Mouse (Mus musculus) retina, embryonic 14.5 days (tissue): ENCODE measurements around the gene B3gnt2.

ENCODE experiments used
- DNase-seq: peaks from one replicate; pipeline ENCODE4 v3.0.0-alpha.2; 2015; ENCODE audit warnings: low spot score

B3gnt2 gene

DNA sequence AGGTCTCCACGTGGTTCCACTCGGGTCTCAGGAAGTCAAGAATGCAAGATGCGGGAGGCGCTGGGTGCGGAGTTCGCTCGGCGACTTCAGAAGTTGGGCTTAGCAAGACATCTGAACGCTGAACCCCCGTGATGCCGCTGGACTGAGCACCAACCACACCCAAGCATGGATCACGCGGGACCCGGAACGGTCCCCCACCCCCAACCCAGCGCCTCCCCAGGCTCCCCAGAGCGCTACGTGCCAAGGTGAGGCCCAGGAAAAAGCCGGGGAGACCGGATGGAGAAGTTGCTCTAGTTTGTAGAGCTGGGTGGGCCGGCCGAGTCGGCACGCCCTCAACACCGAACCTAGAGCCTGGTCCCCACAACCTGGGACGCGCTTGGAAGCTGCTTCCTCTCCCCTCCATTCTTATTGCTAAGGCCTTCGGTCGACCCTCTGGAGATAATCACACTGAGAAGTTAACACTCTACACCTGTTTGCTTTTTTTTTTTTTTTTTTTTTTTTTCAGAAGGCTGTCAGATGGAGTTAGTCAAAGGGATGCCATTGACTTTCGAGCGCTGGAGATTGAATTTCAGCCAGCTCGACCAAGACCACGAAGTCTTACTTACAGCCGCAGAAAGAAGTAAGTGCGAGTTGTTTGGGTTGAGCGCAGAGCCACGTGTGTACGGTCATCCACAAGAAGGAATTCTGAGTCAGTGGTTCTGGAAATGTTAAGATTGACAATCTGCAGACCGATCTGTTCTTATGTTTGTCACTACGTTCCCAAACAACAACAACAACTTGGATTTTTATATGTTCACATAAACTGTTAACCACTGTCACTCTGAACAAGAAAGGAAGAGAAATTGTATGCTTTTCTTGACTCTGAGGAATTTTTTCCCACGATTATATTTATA is at the start of gene B3gnt2:
Gene B3gnt2 (minus strand): TSS at position 627 of the 893 bp plus-strand sequence.
- DNase-seq: peak; percentile 27

DNA sequence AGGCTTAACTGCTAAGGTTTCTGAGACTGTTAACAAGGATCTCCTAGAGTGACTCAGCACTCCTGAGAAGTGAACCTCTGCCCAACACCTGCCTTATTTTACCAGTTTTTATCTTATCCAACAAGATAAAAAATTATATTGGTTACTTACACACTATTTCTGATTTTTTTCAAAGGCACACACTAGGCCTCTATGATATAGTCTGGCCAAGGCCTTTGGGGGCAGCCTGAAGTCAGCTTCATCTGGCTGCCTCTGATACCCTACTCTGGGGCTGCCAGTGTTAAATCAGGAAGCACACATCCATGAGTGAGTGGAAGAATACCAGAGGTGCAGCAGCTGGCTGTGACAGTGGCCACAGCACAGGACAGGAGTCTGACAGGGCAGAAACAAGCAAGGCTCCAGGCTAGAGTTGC is 45.7 kb upstream of the B3gnt2 start:
- no peak for DNase-seq

DNA sequence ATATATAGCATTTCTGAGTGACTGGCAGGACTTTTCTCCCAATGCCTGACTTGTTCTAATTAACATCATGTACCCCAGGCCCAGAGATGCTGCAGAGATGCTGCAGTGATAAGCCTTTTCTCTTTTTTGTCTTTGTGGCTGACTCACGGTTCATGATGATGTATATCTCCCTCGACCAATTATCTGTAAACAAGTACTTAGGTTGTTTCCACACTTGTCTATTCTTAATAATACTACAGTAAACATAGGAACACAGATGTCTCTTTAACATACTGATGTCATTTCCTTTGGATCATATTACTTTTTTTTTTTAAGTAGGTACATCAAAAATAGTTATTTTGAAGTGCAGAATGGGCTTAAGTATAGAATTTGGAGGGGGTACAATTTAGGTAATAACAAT is 42.2 kb upstream of the B3gnt2 start:
- DNase-seq: no peak

GRCm38 (mm10) chr11:22900041-22900440 is 39.3 kb upstream of the B3gnt2 start:
- DNase-seq: no peak

DNA sequence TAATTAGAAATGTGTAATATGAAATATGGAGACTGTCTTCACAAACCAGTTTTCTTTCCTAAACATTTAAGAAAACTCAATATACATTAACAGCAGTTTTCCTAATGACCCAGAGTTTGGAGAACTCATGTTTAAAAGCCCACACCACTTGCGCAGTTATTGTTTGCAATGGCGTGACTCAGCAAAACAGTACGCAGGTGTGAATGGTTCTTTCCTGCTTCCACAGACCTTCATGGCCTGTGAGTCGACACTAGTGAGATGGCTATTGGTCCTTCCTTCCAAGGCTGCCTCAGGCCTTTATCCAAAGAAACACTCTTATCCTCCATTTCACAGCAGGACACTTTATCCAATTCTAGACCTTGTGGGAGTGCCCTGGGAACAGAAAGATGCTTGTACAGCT is 36.9 kb upstream of the B3gnt2 start:
- no peak for DNase-seq

GRCm38 (mm10) chr11:22897127-22897526 is 36.4 kb upstream of the B3gnt2 start:
- no peak for DNase-seq

GRCm38 (mm10) chr11:22893075-22893474 is 32.3 kb upstream of the B3gnt2 start:
- no peak for DNase-seq

DNA sequence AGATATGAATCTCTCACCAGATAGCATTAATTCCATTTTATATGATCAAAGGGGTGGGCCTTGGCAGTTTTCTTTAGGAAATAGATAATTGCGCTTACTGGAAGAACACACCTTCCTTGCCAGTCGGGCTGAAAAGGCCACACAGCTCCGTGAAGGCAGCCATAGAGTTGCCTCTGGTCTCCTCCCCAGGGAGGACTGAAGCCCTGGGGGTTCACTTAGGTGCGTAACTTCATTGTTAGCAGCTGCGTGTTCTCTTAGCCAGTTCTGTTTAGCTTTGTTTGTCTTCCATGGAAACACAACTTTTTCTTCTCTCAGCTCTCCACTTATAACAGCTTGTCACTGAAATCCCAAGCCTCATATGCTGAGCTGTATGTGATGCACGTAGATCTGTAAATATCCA is 31.7 kb upstream of the B3gnt2 start:
- no peak for DNase-seq

DNA sequence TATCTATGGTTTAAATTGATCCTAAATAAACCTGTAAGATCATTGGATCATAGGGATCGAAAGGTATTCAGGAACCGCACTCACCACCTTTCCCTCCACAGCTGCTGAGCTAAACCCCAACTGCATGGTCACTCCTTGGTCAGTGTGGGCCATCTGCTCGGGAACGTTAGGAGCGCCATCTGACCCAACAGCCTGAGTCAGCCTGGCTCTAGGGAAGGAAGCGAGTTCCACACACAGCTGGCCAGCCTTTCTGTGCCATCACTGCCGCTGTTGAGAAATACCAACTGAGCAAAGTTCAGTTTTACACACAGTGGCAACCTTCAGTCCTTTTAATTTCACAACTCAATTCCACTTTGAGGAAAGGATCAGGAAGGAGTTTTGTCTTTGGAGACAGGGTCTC is 31.1 kb upstream of the B3gnt2 start:
- DNase-seq: no peak

DNA sequence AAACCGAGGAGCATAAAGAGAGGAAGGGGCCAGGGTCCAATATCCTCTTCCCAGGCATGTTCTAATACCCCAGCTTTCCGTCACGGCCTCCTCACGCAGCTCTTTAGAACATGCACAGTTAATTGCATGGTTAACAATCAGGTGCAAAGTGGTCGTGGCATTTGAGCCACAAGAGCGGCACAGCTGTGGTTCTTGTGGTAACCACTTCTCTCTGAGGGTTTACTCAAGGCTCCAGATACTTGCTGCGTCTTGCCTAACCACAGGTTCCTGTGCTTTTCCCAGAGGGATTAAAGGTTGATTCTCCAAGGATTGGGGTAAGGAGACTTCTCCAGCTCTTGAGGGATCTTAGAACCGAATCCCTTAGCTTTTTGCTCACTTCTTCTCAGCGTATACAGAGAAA is 30.5 kb upstream of the B3gnt2 start:
- DNase-seq: no peak

DNA sequence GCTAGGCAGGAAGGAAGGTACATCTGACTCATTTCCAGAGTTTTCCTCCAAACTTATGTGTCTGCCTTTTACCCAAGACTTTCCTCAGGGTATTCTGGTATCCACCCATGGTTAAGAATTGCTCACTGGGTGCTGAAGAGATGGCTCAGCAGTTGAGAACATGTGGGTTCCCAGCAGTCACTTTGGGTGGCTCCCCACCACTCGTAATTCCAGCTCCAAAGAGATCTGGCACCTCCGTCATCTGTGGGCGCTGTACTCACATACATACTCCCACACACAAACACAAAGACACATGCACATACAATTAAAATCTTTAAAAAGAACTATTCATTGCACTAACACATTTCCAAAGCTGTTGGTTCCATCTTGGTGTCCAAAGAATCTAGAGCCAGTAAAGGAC is 28.5 kb upstream of the B3gnt2 start:
- DNase-seq: no peak

DNA sequence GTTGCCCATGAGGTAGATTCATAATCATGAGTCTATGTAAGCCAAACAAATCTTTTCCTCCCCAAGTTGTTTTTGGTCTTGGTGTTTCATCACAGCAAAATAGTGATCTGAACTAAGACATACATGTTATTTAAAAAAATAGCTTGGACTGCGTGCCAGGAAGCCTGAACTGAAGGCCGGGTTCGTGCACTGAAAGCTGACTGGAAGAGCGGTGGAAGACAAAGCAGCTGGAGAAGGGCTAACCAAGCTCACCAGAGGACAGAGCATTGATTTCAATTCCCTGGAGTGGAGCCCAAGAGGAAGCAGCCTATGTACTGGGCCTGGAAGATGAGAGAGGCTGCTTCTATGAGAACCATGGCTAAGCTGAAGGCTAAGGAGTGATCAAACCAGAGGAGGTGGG is 26.2 kb upstream of the B3gnt2 start:
- DNase-seq: no peak

GRCm38 (mm10) chr11:22885350-22885749 is 24.6 kb upstream of the B3gnt2 start:
- no peak for DNase-seq

DNA sequence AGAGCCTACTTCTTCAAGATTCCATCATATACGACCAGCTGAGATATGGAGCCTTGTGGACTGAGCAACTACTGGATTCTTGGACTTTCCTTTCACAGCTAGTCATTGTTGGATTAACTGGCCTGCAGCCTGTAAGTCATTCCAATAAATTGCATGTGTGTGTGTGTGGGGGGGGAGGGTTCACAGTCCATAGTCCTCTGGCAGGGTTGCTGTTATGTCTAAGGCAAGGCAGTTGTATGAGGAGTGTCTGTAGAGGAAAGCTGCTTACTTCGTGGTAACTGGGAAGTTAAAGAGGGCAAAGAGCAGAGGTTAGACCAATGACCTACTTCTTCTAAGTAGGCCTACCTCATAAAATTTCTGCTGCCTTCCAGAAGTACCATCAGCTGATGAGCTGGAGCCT is 22.9 kb upstream of the B3gnt2 start:
- no peak for DNase-seq

- DNase-seq: no peak
These were observed 22.2 kb upstream of the B3gnt2 start for GRCm38 (mm10) chr11:22882926-22883325.

GRCm38 (mm10) chr11:22880383-22881172 is 19.8 kb upstream of the B3gnt2 start:
- no peak for DNase-seq

GRCm38 (mm10) chr11:22879645-22880044 is 18.9 kb upstream of the B3gnt2 start:
- DNase-seq: no peak

GRCm38 (mm10) chr11:22876680-22877330 is 16.0 kb upstream of the B3gnt2 start:
- DNase-seq: no peak

DNA sequence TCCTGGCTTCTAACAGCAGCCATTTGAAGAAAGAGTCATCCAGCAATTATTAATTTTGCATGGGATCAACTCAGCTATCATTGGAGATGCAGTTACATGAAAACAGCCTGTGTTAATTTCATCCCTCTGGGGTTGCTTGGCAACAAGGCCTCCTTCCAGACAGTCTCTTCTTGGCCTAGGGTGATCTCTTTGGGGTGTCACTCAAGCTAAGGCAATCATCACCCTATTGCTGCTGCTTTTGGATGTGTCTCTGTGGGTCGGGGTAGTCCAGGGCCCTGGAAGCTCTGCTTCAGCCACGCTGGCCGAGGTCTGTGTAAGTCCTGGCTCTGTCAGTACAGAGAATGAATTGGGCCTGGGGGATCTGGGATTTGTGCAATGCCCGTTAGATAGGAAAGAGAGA is 14.5 kb upstream of the B3gnt2 start:
- DNase-seq: no peak

DNA sequence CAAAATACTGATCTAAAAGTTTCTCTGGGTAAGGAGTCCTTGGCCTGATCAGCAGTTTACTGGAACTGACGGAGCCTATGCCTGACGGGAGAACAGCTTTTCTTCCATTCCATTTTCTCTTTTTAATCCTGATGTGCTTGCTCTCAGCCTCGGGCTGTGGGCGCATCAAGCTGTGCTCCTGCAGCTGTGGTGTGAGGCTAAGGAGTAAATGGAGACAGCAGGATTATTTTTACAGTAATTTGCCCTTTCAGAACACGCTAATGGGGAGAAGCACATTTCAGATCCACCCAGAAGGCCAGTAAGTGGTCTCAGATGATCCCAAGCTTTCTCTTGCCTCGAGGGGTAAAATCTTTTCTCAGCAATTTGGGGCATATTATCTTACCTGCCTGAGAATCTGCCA is 14.0 kb upstream of the B3gnt2 start:
- DNase-seq: no peak

GRCm38 (mm10) chr11:22873383-22873782 is 12.6 kb upstream of the B3gnt2 start:
- DNase-seq: no peak

GRCm38 (mm10) chr11:22872307-22872680 is 11.5 kb upstream of the B3gnt2 start:
- DNase-seq: no peak
